Mouse (Mus musculus) activated CD4-positive, CD25-positive, alpha-beta regulatory T cell, adult 4 months (primary cell): ENCODE data around the gene Alk. TPM values are rescaled to one million over a fixed set of nuclear protein-coding genes. Genes with fewer than 3 reads are reported as not detected.
"Not testable (repeated sequence)": the region's sequence is repeated elsewhere in the genome, so short reads cannot be mapped to it uniquely, and the experiment has no call there.

Experiments used
- ATAC-seq: one replicate; pipeline ENCODE4 v1.8.0; 2017
- polyA plus RNA-seq, 2 experiments: library from polyadenylated mRNA; unstranded; fragments of 100-300 nt; shearing (Covaris generic); gene quantifications; one replicate each; pipeline ENCODE4 v1.2.1; 2017

Gene Alk
- polyA plus RNA-seq, 2 experiments from 2014 or later, result 0.34 TPM; not detected in 1

DNA sequence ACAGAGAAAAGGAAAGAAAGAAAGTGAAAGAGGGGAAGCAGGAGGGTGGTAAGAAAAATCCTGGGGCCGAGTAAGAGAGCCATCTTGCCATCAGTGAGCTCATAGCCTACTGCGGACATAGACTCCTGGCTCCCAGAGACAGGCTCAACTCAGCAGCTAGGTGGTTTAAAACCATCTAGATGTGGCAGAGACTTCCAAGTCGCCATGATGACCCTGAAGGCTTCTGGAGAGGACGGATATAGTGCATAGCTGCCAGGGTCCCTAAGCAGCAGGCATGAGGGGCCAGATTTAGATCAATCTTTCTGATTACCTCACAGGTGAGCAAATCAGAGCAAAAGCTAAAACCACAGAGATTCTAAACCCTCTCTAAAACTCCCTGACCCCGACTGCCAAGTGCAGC, 76.9 kb downstream of the Alk start:
- ATAC-seq, result no peak

DNA sequence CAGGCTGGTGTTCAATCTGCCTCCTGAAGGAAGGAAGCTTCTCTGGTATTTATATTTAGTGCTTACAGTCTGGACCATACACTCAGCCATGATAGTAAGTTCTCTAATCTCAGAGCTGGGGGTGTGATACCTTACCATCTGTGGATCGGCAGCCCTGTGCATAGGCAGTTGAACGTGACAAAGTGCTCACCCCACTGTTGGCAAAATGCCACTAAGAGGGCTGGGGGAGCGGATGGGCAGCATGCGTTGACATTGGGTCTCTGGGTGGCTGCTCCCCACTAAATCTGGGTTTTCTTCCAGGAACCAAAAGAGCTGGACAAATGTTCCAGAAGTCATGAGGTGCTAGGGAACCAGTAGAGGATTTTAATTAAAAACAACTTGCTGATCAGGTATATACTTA, 78.1 kb downstream of the Alk start:
- ATAC-seq, result no peak

DNA sequence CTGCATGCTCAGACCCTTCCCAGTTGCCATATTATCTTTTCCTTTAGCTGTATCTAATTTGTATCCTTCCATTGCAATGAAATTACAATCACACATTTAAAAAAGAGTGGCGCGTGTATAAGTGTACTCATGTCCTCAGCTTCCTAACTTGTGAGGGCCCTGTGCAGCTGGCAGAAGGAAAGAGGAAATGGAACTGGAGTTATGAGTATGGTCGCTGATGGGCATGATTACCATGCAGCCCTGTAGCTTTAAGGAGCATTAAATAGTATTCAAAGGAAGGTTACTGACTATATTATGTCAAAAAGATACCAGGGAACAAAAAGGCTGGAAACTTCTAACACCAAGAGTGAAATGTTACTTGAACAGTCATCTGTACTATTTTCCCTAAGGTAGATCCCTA, 79.6 kb downstream of the Alk start:
- no peak for ATAC-seq

DNA sequence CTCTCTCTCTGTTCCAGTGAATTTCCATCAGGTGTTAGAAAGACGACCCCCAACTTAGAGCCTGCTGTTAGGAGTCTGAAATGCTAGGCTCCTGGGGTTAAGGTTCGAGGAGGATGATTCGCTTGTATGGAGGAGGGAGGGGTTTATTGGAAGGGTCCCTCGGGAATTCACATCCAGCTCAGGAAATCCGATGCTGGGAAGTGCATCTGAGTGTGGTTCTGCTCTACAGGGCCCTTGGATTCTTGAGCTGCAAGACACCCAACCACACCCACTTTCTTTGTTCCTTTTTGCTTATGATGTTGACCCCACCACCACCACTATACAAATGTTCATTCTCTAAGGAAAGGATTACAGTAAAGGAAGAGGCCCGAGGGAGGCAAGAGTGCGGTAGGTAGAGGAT, 81.4 kb downstream of the Alk start:
- ATAC-seq, result no peak

DNA sequence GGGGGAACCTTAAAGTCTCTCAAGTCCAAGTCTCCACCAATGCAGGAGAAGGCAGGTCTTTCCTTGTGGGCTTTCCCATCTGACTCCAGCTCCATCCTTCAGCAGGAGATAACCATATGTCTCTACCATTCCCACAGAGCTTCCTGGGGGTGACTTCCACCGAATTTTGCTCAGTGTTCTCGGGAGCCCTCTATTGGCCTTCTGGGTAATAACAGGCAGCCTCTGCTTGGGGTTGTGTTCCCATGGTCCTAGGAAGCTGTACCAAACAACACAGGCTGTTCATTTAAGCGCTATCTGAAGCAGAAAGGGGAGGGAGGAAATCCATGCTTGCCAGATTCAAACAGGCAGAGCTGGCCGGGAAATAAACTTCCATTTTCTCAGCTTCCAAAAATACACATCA, 82.0 kb downstream of the Alk start:
- no peak for ATAC-seq

DNA sequence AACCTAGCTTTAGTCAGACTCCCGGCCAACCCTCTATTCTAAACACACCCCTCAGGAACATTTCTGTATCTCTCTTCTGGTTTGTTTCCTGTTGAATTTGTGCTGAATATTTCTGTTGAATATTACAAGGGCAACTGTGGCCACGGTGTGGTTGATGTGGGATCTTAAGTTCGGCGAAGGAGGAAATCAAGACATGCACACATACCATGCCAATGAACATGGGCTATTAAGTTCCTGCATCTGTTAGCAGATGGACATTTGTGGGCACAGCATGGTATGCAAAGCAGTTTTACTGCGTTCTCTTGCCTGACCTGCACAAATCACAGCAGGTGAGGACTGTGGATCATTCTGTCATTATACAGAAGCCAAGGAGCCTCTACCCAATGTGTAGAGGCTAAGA, 83.1 kb downstream of the Alk start:
- no peak for ATAC-seq

DNA sequence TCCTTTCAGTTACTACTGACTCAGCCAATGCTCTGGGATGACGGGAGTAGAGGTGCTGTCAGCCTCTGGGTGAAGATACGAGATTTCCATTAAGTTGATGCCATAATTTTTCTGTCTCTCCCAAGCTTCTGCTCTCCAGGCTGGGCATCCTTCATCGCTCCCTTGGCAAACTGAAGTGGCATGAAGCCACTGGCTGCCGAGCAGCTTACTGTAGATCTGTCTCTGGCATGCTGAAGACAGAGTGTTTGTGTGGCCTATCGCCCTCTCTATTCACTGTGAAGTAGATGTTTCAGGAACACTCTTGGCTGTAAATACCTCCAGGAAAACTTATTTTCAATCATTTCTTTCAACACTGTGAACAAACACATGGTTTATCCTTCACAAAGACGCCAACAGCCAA, 93.7 kb downstream of the Alk start:
- no peak for ATAC-seq

DNA sequence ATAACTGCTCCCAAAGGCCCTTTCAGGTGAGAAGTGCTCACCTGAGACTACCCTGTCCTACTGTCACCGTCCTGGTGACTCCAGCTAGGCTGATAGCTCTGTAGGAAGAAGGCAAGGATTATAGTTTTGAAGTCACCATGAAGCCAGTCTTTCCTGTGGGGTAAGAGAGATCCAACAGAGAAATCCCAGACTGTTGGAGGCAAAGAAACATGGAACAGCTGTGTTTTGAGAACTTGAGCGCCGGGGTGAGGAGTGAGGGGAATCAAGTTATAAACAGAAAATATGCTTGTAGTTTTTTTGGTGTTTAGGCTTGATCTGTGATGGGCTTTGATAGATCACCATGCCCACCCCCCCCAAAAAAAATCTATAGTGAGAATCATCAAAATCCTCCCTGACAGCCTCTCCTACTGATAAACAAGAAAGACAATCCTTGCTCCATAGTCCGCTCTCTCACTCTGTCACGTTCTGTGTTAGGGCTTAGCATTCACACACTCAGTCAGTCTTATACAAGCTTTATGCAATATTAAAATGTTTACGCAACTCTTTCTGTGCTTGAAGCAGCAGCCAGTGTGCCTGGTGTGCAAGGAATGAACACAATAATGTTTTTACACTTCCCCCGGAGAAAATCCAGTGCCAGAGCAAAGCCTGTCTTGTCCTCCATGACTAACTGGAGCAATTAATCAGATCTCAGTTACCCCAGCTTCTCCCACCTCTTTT, 95.6 kb downstream of the Alk start:
- no peak for ATAC-seq

DNA sequence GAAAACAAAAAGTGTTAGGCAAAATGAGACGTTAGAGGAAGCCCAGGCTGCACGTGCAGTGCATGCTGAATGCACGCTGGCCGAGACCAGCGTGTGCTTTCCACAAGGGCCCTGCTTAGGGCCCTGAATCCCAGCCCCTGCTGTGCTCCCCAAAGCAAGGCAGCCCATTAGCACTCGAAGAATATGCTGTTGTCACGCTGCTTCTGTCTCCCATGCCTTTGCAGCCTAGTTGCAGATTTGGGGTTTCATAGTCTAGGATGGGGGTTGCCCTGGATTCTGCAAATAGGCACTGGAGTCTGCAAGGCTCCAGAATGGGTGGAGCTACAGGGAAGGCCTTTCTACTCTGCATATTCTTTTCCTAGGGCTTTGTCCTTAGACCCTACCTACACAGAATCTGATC, 99.2 kb downstream of the Alk start:
- ATAC-seq, result no peak

DNA sequence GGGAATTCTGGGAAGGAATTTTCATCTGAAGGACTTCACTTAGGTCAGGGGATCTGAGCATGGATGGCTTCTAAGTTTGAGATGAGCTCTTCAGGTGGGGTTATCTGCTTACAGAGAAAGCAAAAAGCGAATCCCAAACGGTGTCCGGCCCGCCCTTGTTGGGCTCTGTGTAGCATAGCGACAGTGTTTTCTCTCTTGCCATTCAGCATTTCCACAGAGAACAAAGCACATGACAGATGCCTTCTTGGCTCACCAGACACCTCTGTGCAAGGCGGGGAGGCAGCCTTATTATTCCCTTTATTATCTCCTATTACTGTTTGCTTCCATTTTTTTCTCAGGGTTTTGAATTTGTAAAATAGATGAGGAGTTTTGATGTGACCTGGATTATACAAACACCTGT, 99.8 kb downstream of the Alk start:
- ATAC-seq, result no peak

DNA sequence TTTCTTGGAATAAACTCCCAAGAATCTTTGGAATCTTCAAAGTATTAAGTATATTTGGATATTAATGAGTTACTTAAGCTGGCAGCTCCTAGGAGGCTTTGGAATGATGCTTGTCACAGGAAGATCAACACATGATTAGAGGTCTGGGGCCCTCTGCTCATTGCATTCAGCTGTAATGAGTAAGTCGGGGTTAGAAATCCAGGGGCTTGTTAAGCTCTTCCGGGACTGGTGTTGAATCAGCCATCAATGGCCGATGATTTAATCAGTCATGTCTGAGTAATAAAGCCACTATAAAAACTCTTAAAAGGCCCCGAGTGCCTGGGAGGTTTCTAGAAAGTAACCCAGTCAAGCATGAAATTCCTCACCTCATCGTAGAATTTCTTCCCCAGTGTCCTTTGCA, 109.0 kb downstream of the Alk start:
- ATAC-seq, result no peak

DNA sequence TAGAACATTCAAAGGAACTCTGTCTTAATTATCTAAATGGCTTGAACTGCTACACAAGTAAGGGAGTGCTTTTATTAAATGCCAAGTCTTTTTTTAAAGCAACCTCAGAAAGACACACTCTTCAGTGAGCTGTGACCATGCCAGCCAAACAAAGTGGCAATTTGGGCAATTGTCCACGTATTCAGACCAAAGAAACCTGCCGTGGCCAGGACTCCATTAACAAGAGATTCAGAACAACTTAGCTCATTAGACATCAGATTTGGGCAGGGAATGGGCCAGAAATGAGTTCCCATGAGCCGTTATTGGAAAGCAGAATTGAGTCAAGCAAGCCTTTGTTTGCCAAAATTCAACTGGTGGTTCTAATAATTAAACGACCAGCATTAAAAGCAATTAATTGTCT, 118.8 kb downstream of the Alk start:
- ATAC-seq, result no peak

DNA sequence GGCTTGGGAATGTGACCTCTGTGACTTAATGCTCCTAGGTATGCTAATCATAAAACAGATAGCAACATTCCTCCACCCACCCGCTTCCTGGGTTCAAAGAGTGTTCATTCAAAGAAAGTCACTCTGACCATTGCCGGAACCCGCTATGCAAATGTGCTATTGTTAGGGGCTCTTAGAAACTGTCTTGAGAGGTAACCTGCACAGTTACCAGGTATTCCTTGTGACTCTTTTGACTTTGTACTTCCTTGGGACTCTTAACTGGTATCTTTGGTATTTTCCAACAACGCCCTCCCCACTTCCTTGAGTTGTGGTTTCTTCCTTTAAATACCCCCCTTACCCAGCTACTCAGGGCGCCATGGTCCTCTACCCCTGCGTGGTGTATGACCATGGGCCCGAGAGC, 125.2 kb downstream of the Alk start:
- not testable (repeated sequence) for ATAC-seq

DNA sequence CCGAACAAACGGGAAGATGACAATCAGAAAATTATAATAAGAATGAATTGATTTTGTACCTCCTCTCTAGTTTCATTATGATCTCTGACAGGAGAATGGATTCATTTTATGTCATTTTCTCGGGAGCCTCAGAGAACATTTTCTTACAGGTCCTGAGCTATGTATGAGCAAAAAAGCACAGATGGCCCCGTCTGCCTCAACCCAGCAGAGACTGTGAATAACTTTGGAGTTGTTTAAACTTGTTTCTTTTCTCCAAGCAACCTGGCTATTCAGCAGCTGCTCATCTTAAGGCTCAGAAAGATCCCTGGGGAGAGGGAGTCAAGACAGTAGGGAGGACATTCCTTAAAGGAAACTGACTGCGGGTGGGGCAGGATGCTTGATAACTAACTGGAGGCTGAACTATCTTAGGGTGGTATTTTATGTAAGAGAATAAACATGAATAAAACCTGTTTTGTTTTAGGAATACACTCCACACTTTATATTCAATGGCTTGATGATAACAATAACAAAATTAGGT, 126.5 kb downstream of the Alk start:
- ATAC-seq, result no peak

DNA sequence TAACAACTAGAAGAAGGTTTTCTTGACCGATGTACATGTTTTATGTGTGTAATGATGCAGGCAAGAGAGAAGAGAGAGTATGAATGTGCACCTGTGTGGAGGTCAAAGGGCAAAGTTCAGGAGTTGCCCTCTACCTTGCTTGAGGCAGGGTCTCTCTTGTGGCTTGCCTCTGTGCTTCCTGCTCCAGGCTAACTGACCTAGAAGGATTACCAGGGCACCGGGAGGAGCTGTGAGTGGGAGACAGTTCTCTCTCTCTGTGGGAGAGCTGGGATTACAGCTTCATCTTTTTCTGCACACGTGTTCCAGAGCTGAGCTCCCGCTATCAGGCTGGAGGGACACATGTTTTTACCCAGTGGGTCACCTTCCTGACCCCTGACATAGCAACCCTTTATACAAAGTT, 127.5 kb downstream of the Alk start:
- no peak for ATAC-seq

DNA sequence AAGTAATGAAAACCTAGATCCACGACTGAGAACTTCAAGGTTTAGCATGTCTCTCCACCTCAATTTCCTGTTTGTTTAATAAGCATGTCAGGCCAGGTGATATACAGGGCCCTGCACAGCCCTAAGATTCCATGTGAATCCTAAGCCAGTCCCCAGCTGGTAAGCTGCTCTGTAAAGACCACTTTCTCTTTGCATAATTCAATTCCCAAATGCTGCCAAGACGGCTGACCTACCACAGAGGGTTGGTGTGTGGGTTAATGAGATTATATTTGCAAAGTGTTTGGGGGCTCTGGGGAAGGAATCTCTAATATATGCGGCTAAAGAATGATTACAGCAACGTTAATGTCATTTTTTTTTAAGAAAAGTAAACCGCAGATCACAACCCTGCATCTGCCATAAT, 130.3 kb downstream of the Alk start:
- ATAC-seq, result no peak

DNA sequence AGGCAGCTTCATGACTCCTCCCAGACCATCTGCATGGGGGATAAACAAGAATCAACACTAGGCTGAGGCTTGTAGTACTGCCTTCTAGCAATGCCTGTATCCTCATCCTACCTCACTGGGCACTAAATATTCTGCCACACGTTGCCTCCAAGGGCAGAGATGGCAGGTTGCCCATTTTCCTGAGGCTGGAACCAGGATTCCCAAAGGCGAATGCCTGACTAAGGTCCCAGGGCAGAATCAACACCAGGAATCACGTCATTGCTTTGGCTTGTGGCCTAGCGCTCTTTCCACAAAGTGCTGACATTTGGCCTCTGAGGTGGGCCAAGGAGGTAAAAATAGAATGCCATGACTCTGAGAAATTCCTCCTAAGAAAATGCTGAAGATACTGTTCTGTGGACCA, 155.9 kb downstream of the Alk start:
- ATAC-seq, result no peak

DNA sequence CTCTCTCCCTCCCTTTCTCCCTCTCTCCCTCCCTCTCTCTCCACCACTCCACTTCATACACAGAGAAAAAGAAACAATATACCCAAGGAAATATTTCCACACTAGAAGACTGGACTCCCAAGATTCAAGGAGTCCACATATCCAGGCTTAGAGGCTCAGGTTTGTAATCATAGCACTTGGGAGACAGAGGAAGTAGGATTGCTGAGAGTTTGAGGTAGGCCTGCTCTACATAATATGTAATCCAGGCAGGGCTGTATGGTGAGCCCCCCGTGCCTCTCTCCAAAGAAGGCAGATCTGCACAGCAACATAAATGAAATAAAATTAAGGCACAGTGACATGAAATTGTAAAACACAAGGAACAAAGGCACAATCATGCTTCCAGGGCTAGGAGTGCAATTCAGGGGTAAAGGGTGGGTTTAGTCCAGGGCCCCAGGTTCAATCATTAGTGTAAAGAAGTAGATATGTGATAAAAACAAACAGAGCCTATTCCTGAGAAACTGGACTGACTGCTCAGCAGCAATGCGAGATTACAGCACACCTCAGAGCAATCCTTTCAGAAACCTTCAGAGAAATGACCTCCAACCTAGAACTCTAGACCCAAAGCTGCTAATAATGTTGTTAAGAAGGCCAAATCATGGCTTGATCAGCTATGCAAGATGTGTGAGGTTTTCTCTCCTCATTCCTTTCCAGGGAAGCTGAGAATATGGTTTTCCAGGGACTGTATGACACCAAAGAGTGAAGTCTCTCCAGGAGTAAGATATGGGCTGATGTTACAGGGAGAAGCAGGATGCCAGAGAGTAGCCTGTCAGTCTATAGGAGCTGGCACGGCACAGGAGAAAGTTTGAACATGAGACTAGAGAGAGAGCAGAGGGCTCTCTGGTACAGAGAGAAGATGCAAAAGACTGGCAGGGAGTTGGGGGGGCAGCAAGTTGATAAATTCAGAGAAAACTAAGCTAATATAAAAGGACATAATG, 158.9 kb downstream of the Alk start:
- ATAC-seq, result no peak

DNA sequence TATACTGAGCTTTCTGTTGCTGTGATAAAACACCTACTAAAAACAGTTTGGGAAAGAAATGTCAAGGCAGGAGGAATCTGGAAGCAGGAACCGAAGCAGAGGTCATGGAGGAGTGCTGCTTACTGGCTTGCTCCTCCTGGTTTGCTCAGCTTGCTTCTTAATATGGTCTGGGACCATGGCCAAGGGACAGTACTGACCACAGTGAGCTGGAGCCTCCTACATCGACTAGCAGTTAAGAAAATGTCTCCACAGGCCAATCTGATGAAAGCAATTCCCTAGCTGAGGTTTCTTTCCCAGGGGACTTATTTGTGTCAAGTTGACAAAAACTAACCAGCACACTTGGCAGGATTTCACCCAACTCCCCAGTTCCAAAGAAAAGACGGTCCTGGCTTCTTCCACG, 187.0 kb downstream of the Alk start:
- ATAC-seq, result no peak

DNA sequence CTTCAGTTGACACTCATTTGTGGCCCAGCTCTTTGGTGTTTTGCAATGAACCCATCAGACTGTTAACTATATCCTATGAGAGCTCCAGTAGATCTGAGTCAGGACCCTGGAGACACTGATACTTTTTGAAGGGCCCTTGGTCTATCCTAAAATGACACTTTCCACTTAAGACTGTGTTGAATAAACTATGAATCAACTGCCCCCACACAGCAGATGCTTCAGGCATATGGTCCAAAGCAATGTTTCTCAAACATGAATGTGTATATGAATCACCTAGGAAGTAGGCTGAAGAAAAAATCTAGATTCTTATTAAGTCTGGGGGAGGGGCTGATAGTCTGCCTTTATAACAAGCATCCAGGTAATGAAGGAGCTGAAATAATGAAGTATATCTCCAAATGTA, 189.8 kb downstream of the Alk start:
- ATAC-seq, result no peak

DNA sequence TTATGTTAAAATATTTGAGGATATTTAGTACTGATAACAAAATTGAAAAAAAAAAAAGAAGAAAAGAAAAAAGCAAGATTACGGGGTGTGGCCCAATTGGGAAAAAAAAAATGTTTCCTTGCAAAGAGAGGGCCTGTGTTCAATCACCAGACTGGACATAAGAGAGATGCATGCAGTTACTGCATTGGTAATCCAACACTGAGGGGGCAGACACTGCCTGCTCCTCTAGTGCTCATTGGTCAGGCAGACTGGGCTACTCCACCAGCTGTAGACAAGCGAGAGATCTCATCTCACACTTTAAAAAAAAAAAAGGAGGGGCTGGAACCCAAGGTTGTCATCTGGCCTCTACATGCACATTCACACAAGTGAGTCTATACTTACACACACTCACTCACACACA, 199.6 kb downstream of the Alk start:
- ATAC-seq, result no peak

DNA sequence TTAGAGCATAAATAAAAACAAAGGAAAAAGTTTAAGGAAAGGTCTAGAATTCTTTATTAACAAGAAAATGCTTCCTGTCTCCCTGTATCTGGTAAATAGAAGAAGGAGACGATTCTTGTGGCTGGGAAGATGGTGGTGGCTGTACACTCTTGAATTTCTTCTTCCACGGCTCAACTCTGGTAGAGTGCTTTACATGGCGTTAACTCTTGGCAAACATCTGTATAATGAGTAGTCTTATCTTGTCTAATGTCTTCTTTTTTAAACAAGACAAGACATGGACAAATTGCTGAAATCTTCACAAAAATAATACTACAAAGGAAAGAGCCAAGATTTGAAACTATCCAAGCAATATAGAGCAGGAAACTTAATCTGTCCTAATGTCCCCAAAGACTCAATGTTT, 202.6 kb downstream of the Alk start:
- no peak for ATAC-seq

DNA sequence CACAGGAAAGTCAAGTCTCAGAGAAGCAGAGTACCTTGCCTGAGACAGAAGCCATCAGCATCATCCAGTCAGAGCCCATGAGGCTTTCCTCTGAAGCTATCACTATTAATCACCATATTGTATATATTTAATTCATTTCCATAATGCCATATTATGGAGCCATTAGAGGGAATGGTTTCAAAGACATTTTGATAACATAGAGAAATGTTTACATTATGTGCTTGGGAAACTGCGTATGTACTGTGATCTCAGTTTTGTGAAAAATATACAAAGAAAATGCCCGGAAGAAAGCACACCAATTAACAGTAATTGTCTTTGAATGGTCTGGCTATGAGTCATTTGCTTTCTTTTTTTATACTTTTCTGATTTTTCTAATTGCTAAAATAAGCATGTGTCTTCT, 203.1 kb downstream of the Alk start:
- no peak for ATAC-seq
